Mouse (Mus musculus): ENCODE data around the gene Slc39a1. TPM values are rescaled to one million over a fixed set of nuclear protein-coding genes. Genes with fewer than 3 reads are reported as not detected.
"Not testable (repeated sequence)": the region's sequence is repeated elsewhere in the genome, so short reads cannot be mapped to it uniquely, and the experiment has no call there.

Slc39a1 gene
- total RNA-seq, 2 experiments from 2014 or later: 83.7 to 84.3 TPM

DNA sequence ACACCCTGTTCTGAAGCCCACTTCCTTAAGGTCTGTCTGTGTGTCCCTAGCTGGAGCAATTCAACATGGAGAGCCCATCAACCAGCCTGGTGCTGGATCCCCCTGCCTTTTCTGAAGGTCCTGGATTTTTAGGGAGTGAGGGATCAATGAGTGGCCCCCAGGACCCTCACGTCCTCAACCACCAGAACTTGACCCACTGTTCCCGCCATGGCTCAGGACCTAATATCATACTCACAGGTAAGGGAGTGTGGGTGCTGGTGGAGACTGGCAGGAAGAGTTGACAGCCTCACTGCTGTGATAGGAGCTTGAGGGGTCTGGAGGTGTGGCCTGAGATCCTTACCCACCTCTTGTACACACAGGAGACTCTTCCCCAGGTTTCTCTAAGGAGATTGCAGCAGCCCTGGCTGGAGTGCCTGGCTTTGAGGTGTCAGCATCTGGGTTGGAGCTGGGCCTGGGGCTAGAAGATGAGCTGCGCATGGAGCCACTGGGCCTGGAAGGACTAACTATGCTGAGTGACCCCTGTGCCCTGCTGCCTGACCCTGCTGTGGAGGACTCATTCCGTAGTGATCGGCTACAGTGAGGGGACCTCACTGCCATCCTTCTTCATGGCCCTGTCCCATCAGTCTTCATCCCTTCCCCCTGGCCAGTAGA is 15.3 kb downstream of the Slc39a1 start:
- DNase-seq (ENCODE audit: low spot score): no peak
- intact Hi-C loops (cut with DNase I): loop anchor here (5.0 kb wide), 1 partner anchor 41 kb away; no protein-coding TSS in a partner anchor

DNA sequence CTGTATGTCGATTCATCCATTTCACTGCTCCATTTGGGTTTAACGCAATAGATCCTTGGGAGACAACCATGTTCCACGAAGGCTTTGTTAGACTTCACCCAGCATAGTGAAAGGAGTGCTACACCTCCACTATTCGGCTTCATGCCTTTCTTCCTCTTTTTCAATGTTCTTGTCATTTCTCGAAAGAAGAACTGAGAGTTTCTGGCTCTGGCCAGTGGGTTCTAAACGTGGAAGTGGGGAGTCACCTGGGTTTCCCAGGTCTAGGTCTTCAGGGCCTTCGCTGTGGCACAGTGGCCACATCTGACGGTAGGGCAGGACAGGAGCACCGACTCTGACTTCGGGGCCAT is 16.7 kb downstream of the Slc39a1 start:
- intact Hi-C loops (cut with DNase I): loop anchor here (2.0 to 5.0 kb wide), 2 partner anchors 42 to 108 kb away; no protein-coding TSS in a partner anchor
- no peak for DNase-seq (ENCODE audit: low spot score)

DNA sequence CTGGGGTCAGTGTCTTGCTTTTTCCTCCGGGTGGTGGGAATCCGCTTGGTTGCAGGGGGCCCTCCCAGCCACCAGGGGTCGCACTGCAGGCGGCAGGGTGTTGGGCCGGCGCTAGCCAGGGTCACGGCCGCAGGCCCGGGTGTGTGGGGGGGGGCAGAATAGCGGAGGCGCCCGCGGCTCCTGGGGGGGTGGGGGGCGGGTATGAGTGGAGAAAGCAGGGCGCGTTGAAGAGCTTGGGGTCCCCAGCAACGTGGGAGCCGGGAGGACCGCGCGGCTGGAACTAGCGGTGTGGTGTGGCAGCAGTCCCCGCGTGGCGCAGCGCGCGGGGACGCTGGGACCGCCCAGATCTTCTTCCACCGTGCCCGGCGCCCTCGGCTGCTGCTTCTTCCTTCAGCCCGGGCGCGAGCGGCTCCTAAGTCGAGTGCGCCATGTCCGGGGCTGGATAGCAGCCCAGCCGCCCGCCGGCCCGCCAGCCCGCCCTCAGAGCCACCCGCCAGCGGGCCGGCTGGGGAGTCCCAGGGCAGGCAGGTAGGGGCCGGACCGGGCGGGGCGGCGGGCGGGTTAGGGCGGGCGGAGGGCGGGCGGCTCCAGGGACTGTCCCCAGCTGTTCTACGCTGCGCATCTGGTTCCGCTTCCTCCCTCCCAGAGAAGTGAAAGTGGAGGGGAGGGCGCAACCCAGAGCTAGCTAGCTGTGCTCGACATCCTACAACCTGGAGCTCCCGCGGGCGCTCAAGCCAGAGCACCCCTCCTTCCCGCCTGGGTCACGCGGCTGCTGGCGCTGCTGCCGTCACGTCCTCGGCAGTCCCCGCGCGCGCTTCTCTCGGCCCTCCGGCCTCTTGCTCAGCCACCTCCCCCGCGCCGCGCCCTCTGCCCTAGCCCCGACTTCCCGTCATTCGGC is 17.3 kb downstream of the Slc39a1 start, which contains the start of gene Dennd4b:
Gene Dennd4b, plus strand, starts transcription at position 152 of the 898 bp plus-strand sequence.
- intact Hi-C loops (cut with DNase I): loop anchor here (2.0 kb wide), 1 partner anchor 108 kb away; no protein-coding TSS in a partner anchor
- peak; percentile 89 for DNase-seq (ENCODE audit: low spot score)

DNA sequence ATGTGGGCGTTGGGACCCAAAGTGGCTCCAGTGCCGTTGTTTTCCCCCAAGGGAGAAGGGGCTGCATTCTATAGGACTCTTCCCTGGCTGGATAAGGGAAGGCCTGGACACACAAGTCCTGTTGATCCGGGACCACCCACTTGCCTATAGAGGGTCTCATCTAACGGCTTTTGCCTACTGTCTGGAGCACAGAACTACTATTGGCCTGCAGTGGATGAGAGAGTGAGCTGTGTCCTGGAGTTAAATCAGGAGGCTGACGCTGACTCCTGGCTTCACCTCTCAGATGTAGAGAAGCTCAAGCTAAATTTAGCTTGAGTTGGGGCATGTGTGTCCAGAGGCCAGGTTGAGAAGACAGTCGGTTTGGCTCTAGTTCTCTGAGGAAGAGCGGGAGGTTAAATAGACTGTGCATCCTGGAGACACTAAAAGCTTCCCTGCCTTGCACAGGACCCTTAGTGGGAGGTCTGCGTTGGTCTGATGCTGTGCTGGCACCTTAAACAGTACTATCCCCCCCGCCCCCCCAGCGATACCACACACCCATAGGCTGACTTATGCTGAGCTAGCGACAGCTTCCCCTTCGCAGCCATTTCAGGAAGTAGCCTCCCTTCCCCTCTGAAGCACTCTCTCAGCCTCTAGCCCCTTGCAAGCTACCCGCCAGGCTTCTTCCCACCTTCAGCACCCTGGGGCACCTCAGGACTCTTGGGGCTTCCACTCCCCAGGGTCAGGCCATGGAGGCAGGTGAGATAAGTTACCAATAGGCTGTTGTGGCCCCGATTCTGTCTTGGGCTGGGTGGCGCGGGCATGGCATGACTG is 18.2 kb downstream of the Slc39a1 start:
- DNase-seq (ENCODE audit: low spot score): no peak
- intact Hi-C loops (cut with DNase I): loop anchor here (2.0 kb wide), 2 partner anchors 27 to 107 kb away; partner anchors contain the start of gene Gatad2b

DNA sequence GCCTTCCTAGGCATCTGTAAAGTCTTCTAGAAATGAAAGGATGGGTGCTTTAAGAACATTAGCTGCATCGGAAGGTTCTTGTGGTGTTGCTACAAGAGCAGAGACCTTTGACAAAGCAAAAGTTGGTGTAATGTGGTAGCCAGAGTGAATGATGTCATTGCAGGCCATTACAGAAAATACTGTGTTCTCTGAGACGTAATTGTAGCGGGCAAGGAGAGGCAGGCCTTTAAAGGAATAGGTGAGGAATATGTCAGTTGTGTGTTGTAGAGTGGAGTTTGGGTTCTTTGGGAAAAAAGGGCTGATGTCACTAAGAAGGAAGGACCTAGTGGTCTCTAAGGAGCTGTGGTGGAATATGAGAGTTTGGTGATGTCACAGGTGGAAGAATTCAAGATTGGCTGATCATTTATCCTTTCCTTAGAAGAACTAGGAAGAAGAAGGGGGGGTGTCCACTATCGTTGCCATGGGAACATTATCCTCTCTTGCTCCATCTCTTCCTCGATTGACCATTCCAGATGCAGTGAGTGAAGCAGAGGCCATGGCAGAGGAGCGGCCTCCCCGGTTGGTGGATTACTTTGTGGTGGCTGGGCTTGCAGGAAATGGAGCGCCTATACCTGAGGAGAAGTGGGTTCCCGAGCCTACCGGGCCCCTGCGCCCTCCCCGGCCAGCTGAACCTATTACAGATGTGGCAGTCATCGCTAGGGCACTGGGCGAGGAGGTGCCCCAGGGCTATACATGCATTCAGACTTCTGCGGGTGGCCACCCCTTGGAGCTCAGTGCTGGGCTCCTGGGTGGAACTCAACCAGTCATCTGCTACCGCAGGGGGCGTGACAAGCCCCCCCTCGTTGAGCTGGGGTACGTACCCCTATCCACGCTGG is 19.2 kb downstream of the Slc39a1 start:
- DNase-seq (ENCODE audit: low spot score): no peak
- intact Hi-C loops (cut with DNase I): loop anchor here (2.0 kb wide), 1 partner anchor 26 kb away; the partner anchor contains the start of gene Gatad2b

DNA sequence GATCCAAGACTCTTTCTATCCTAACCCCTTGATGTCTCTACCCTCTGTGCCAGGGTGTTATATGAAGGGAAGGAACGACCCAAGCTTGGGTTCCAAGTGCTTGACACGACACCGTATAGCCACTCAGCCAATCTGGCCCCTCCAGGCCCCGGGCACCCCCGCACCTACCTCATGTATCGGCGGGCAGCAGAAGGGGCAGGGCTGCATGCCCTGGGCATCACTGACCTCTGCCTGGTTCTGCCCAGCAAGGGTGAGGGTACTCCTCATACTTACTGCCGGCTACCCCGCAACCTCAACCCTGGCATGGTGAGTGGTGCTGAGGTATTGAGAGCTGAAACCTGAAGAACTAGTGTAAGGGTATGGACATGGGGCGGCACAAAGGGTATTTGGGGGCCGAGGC is 20.2 kb downstream of the Slc39a1 start:
- intact Hi-C loops (cut with DNase I): no loop called here
- no peak for DNase-seq (ENCODE audit: low spot score)

DNA sequence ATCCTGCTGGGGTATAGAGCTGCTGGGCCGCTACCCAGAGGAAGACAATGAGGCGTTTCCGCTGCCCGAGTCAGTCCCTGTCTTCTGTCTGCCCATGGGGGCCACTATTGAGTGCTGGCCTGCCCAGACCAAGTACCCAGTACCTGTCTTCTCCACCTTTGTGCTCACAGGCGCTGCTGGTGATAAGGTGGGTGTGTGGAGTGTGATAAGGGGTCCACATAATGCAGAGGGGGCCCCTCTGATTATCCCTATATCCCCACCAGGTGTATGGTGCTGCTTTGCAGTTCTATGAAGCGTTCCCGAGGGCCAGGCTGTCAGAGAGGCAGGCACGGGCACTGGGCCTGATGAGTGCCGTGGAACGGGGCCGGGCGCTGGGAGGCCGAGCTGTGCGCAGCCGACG is 21.0 kb downstream of the Slc39a1 start:
- intact Hi-C loops (cut with DNase I): no loop called here
- DNase-seq (ENCODE audit: low spot score): no peak

DNA sequence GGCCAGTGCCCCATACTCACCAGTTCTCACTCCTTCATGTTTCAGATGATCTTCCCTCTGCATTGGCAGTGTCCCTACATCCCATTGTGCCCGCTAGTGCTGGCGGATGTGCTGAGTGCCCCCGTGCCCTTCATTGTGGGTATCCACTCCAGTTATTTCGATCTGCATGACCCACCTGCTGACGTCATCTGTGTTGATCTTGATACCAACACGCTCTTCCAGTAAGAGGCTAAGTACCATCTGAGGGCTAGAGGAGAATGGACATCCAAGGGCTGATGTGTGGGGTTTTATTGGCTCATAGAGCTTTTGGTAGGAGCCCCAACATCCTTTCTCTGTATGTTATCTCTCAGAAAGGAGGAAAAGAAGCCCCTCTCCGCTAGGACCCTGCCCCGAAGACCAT is 22.8 kb downstream of the Slc39a1 start:
- intact Hi-C loops (cut with DNase I): no loop called here
- DNase-seq (ENCODE audit: low spot score): no peak

DNA sequence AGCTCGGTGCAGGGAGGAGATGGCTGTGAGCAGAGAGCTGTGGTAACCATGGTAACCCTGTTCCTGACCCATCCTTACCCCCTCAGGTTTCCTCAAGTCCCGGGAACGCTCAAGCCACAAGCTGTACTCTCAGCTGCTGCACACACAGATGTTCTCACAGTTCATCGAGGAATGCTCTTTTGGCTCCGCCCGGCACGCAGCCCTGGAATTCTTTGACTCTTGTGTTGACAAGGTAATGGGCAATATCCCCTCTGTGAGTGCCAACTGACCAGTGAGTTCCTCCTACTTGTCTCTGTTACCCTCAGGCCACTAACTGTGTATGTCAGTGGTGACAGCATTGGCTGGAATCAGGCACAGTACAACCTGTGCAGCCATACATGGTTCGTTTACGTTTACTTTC is 24.2 kb downstream of the Slc39a1 start:
- no peak for DNase-seq (ENCODE audit: low spot score)
- intact Hi-C loops (cut with DNase I): no loop called here

DNA sequence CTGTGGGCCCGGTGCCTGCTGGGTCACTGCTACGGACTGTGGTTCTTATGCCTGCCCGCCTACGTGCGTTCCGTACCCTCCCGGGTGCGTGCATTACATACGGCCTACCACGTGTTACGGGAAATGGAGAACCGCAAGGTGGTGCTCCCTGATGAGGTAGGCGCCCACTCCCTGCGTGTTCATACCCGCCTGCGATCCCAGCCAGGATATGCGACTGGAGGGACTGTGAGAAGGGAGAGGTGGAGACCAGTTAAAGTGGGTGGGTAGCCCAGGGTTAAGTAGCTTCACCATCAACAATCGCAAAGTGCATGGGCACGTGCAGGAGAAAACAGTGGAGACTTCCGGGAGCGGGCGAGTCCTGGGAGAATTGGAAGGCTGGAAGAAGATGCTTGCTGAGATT is 25.9 kb downstream of the Slc39a1 start:
- no peak for DNase-seq (ENCODE audit: low spot score)
- intact Hi-C loops (cut with DNase I): no loop called here

DNA sequence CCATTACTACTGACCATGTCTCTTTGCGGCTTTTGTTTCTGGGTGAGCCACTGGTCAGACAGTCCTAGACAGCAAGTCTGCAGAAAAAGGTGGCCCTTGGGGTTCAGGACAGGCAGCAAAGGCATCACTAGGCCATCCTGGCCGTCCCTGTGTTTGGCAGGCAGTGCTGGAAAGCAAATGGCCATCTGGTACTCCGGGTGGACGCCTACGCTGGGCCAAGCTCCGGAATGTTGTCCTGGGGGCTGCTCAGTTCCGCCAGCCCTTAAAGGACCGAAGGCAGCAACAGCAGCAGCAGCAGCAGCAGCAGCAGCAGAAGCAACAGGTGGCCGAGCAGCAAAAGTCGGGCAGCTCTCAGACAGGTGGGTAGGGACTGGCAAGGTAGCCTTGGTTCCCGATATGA is 27.3 kb downstream of the Slc39a1 start:
- intact Hi-C loops (cut with DNase I): no loop called here
- no peak for DNase-seq (ENCODE audit: low spot score)

DNA sequence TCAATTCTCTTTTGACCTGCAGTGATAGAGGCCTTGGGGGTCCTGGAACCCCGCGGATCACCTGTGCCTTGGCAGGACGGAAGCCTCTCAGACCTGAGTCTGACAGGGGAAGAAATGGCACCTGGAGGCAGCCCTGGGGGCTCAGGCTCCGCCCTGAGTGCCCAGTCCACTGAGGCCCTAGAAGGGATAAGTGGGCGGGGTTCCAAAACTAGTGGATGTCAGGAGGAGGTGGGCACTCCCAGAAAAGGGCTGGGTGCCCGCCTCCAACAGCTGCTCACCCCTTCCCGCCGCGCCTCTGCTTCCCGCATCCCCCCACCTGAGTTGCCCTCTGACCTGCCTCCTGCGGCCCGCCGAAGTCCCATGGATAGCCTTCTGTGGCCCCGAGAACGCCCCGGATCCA is 28.9 kb downstream of the Slc39a1 start:
- intact Hi-C loops (cut with DNase I): no loop called here
- no peak for DNase-seq (ENCODE audit: low spot score)

DNA sequence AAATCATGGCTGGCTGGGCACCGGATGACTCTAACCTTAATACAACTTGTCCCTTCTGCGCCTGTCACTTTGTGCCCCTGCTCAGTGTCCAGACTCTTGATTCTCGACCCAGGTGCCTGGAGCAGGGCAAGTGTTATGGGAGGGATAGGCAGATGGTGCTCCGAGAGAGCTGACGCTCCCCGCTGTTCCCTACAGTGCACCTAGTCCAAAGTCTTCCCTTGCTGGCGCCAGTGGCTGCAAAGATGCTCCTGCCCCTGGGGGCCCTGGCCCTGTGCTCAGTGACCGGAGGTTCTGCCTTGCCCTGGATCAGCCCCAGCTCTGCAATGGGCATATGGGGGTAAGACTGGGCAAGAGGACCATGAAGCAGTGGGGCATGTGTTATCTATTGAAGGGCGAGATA is 29.8 kb downstream of the Slc39a1 start:
- intact Hi-C loops (cut with DNase I): no loop called here
- DNase-seq (ENCODE audit: low spot score): no peak

DNA sequence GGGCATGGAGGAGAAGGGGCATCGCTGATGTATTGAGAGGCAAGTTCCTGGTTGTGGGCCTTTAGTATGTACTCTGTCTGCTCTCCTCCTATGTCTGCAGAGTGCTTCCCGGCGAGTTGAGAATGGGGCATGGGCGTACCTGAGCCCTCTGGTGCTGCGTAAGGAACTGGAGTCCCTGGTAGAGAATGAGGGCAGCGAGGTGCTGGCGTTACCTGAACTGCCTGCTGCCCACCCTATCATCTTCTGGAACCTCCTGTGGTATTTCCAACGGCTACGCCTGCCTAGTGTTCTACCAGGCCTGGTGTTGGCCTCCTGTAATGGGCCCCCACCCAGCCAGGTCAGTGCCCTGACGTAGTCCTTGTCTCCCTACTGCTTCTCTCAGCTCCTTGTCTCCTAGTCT is 30.2 kb downstream of the Slc39a1 start:
- intact Hi-C loops (cut with DNase I): no loop called here
- DNase-seq (ENCODE audit: low spot score): no peak

DNA sequence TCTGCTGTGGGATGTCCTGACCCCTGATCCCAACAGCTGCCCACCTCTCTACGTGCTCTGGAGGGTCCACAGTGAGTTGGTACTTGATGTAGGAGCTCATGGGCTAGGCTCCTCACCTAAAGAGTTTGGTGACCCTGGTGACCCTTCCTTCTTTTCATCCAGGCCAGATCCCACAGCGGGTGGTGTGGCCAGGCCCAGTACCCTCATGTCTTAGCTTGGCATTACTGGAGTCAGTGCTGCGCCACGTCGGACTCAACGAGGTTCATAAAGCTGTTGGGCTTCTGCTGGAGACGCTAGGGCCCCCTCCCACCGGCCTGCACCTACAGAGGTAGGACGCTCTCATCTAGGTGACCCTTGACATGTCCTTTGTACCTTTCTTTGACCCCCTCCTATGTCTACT is 31.2 kb downstream of the Slc39a1 start:
- intact Hi-C loops (cut with DNase I): no loop called here
- DNase-seq (ENCODE audit: low spot score): no peak

DNA sequence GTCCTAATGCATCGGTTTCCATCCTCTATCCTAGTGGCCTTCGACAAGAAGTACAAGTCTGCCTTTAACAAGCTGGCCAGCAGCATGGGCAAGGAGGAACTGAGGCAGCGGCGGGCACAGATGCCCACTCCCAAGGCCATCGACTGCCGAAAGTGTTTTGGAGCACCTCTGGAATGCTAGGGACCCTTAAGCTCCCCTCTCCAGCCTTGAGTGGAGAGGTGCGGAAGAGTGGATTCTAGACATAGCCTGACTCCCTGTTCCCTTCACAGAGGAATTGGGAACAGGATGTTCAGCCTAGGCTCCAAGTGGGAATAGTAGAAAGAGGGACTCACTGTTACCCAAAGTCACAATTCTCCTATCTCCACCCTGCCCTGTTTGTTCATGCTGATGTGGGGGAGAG is 31.8 kb downstream of the Slc39a1 start:
- intact Hi-C loops (cut with DNase I): no loop called here
- DNase-seq (ENCODE audit: low spot score): no peak

DNA sequence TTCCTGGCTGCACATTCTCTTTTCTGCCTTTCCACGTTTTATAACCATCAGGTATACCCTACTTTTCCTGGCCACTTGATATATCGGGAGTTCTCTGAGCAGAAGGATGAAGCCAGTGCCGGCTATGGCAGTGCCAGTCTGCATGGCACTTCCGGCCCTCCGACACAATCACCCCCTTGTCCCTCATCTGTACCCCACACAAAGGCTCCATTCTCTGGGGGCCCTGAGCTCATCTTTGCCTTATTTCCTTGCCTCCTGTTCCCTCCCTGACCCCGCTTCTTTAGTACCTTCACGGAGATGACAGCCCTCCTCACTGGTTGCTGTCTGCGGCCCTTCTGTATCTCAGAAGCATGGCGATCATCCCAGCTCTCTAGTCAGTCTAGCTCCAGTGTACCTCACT is 32.7 kb downstream of the Slc39a1 start:
- intact Hi-C loops (cut with DNase I): no loop called here
- no peak for DNase-seq (ENCODE audit: low spot score)

DNA sequence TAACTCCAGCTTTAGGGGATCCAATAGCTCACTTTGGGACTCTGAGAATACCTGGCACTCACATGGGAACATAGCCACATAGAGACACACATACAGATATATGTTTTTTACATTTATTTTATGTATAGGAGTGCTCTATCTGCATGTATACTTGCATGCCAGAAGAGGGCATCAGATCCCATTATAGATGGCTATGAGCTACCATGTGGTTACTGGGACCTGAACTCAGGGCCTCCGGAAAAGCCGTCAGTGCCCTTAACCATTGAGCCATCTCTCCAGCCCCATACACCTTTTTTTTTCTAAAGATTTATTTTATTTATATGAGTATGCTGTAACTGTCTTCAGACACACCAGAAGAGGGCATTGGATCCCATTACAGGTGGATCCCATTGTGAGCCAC is 36.2 kb downstream of the Slc39a1 start:
- intact Hi-C loops (cut with DNase I): no loop called here
- no peak for DNase-seq (ENCODE audit: low spot score)

DNA sequence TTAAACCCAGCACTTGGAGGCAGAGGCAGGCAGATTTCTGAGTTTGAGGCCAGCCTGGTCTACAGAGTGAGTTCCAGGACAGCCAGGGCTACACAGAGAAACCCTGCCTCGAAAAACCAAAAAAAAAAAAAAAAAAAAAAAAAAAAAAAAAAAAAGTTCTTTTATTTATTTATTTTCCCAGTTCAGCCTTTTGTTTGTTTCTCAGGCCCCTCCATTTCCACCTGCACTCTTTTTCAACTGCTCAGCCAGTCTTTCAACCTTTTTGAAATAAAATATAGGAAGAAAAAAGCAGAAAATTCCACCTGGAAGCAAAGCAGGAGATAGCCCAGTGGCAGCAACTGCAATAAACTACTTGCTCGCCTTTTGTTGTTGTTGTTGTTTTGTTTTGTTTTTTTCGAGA is 41.4 kb downstream of the Slc39a1 start:
- intact Hi-C loops (cut with DNase I); DNase-seq (ENCODE audit: low spot score): not testable (repeated sequence)

Measured in heart, postnatal 25 days (tissue).